Mouse (Mus musculus) hindbrain, embryonic 13.5 days (tissue): ENCODE measurements around the gene Mslnl. TPM values are rescaled to one million over a fixed set of nuclear protein-coding genes. Genes with fewer than 3 reads are reported as not detected.

ENCODE experiments used
- ATAC-seq: fragments of 200-750 bp; cut with Nextera tagmentation; 2 replicates; pipeline ENCODE4 v1.8.0; 2017; ENCODE audit warnings: moderate TSS enrichment; ENCODE audit not compliant: low FRiP score
- H3K27ac ChIP-seq: fragments of 300-500 bp; sonication (generic); 2 replicates; pipeline ENCODE4 v1.5.1; 2015; ENCODE audit warnings: inconsistent platforms, mild to moderate bottlenecking, moderate library complexity
- H3K27me3 ChIP-seq: fragments of 300-500 bp; sonication (generic); 2 replicates; pipeline ENCODE4 v1.6.1; 2015; ENCODE audit warnings: mild to moderate bottlenecking, inconsistent platforms
- H3K36me3 ChIP-seq: fragments of 300-500 bp; sonication (generic); 2 replicates; pipeline ENCODE4 v1.6.1; 2015; ENCODE audit warnings: mild to moderate bottlenecking, inconsistent platforms
- H3K4me1 ChIP-seq: fragments of 300-500 bp; sonication (generic); replicated peaks from 2 replicates; pipeline ENCODE4 v1.6.1; 2015; ENCODE audit warnings: inconsistent platforms
- H3K4me2 ChIP-seq: fragments of 300-500 bp; sonication (generic); 2 replicates; pipeline ENCODE4 v1.6.1; 2015; ENCODE audit warnings: inconsistent platforms, mild to moderate bottlenecking, moderate library complexity
- H3K4me3 ChIP-seq: fragments of 300-500 bp; sonication (generic); 2 replicates; pipeline ENCODE4 v1.5.1; 2015; ENCODE audit warnings: mild to moderate bottlenecking, inconsistent platforms
- H3K9ac ChIP-seq: fragments of 300-500 bp; sonication (generic); 2 replicates; pipeline ENCODE4 v1.6.1; 2015; ENCODE audit warnings: mild to moderate bottlenecking, inconsistent platforms
- H3K9me3 ChIP-seq: fragments of 300-500 bp; sonication (generic); 2 replicates; pipeline ENCODE4 v1.6.1; 2016; ENCODE audit warnings: inconsistent platforms
- WGBS: fragments of 180-500 bp; shearing (Covaris S2); methylation state at CpG from one replicate; pipeline ENCODE4 v1.1.7; 2015; 5-methylcytosine and 5-hydroxymethylcytosine counted together
- polyA plus RNA-seq: library from polyadenylated mRNA; unstranded; fragments of >200 nt; fragmentation: Nextera tagmentation; extraction: Ambion mirVana; gene quantifications from 2 replicates; pipeline ENCODE4 v1.2.1, GENCODE M21; 2015

Gene Mslnl
- not detected in 2 replicates for polyA plus RNA-seq

DNA sequence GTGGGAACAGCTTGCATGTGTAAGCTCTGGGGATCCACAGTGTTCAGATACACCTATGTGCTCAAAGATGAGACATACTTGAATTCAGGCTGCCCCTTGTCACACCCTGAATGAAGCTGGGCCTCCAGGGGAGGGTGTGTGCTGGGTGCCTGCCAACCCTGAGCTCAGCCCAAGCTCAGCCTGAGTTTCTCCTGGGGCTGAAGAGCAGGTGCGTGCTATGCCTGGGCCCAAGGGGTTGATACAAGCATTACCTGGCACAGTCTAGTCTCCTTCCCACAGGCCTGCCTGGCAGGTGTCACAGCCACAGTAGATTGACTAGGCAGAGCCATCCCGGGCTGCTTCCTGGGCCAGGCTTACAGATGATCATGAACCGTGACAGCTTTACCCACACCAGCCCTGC, at the start of gene Mslnl:
Gene Mslnl, plus strand, starts transcription at position 298 of the 400 bp plus-strand sequence.
- Histone ChIP-seq H3K36me3 (peaks cover 8% of the 10 kb centered on the region), H3K4me2 (no peak within 1 kb of the TSS), H3K4me3 (no peak within 1 kb of the TSS), H3K27me3 (peaks cover 5% of the 10 kb centered on the region; the same call in 1 of the 2 replicates), H3K9ac (peak within 1 kb of the TSS; percentile 2; the same call in 1 of the 2 replicates), H3K4me1 (no peaks in the 10 kb centered on the region), H3K27ac (no peak within 1 kb of the TSS), H3K9me3 (no peaks in the 10 kb centered on the region)
- WGBS: 78% methylated on average over 3 of the region's 3 CpGs
- no peak for ATAC-seq

DNA sequence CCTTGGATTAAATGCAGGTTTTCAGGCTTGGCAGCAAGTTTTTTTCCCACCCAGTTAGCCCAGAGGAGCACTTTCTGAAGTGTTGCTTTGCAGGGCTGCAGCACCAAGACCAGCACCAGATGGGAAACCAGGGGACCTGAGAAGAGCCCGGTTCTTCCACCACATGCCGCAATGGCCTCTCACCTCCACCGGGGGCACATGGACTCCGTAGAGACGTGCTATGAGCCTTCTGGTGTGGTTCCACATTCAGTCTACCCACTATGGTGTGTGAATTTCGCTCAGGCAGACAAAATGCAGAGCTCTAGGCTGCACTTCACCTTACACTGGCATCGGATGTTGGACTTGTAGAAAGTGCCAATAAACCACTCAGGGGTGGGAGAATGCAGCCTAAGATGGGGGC, 49.5 kb upstream of the Mslnl start:
- Histone ChIP-seq H3K4me2 (no peak overlapping the region), H3K27me3 (0 out of 2 replicates have a peak, but pooled peaks cover 5% of the 10 kb centered on the region), H3K36me3 (no peaks in the 10 kb centered on the region), H3K4me1 (no peaks in the 10 kb centered on the region), H3K27ac (no peak overlapping the region), H3K4me3 (no peak overlapping the region), H3K9ac (no peak overlapping the region), H3K9me3 (no peaks in the 10 kb centered on the region)
- WGBS: 52% methylated on average over 7 of the region's 7 CpGs
- no peak for ATAC-seq

- no peak for ATAC-seq
- Histone ChIP-seq H3K9ac (no peak overlapping the region), H3K4me2 (no peak overlapping the region), H3K9me3 (no peaks in the 10 kb centered on the region), H3K27ac (no peak overlapping the region), H3K4me3 (no peak overlapping the region), H3K27me3 (0 out of 2 replicates have a peak, but pooled peaks cover 5% of the 10 kb centered on the region), H3K36me3 (no peaks in the 10 kb centered on the region), H3K4me1 (no peaks in the 10 kb centered on the region)
- 91% methylated on average over 4 of the region's 4 CpGs for WGBS
These were observed 46.9 kb upstream of the Mslnl start for GRCm38 (mm10) chr17:25688922-25689321.

- H3K27ac ChIP-seq: no peak overlapping the region
- H3K4me2 ChIP-seq: no peak overlapping the region
- WGBS: 60% methylated on average over 1 of the region's 1 CpGs
- peak overlapping the region; percentile 26; the same call in 1 of the 2 replicates for H3K9ac ChIP-seq
- peaks cover 8% of the 10 kb centered on the region for H3K27me3 ChIP-seq
- no peak overlapping the region for H3K4me3 ChIP-seq
- H3K4me1 ChIP-seq: no peaks in the 10 kb centered on the region
- H3K9me3 ChIP-seq: no peaks in the 10 kb centered on the region
- H3K36me3 ChIP-seq: no peaks in the 10 kb centered on the region
- ATAC-seq: no peak
These were observed 39.6 kb upstream of the Mslnl start for GRCm38 (mm10) chr17:25696263-25696662.

GRCm38 (mm10) chr17:25698446-25698845, 37.4 kb upstream of the Mslnl start:
- Histone ChIP-seq H3K4me3 (no peak overlapping the region), H3K4me1 (no peaks in the 10 kb centered on the region), H3K36me3 (no peaks in the 10 kb centered on the region), H3K27ac (no peak overlapping the region), H3K9me3 (no peaks in the 10 kb centered on the region), H3K4me2 (no peak overlapping the region), H3K27me3 (peaks cover 8% of the 10 kb centered on the region), H3K9ac (no peak overlapping the region)
- WGBS: 16% methylated on average over 7 of the region's 7 CpGs
- ATAC-seq: no peak; the same call in 1 of the 2 replicates

DNA sequence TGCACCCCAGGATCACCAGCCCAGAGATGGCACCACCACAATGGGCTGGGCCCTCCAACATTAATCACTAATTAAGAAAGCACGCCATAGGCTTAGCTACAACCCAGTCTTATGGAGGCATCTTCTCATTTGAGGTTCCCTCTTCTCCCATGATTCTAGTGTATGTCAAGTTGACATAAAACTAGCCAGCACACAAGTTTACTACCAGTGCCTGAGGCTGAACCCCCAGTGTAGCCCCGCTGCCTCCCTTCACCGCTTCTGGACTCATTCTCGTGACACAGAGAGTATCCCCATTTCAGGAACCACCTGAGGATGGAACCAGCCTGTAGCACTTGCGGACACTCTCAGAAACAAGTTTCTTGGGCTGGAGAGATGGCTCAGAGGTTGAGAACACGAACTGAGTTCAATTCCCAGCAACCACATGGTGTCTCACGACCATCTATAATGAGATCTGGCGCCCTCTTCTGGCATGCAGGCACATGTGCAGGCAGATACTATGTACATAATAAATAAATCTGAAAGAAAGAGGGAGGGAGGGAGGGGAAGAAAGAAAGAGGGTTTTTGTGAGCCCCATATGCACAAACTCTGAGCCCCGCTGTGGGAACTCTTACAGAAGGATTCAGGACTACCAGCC, 34.9 kb upstream of the Mslnl start:
- no peaks in the 10 kb centered on the region for H3K9me3 ChIP-seq
- no peak overlapping the region for H3K4me2 ChIP-seq
- no peak overlapping the region for H3K27ac ChIP-seq
- H3K9ac ChIP-seq: no peak overlapping the region
- no peak overlapping the region for H3K4me3 ChIP-seq
- no peak for ATAC-seq
- no peaks in the 10 kb centered on the region for H3K4me1 ChIP-seq
- 59% methylated on average over 9 of the region's 9 CpGs for WGBS
- H3K36me3 ChIP-seq: no peaks in the 10 kb centered on the region
- H3K27me3 ChIP-seq: peaks cover 8% of the 10 kb centered on the region

- Histone ChIP-seq H3K27me3 (no peaks in the 10 kb centered on the region), H3K36me3 (no peaks in the 10 kb centered on the region), H3K9me3 (no peaks in the 10 kb centered on the region), H3K4me2 (no peak overlapping the region), H3K4me3 (no peak overlapping the region), H3K27ac (no peak overlapping the region), H3K9ac (no peak overlapping the region), H3K4me1 (no peaks in the 10 kb centered on the region)
- no peak for ATAC-seq
- WGBS: 98% methylated on average over 2 of the region's 2 CpGs
These were observed 25.8 kb upstream of the Mslnl start for GRCm38 (mm10) chr17:25709994-25710393.

GRCm38 (mm10) chr17:25711136-25711535, 24.7 kb upstream of the Mslnl start:
- ATAC-seq: no peak
- WGBS: 83% methylated on average over 4 of the region's 4 CpGs

DNA sequence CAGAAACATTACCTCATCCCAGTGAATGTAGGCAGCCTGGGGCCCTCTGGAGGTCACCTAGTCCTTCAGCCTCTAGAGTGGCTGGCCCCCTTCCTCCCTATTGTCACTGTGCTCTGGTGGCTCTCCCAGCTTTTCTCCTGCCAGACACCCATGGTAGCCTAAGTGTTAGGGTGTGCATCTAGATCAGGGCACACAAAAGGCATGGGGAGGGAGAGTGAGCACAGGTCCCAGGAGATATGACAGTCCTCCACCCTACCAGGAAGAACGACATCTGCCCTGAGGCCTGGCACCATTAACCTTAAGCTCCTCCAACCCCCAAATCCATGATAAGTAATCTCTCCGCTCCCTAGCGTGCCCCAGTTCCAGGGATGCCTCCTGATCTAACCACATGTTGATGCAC, 20.2 kb upstream of the Mslnl start:
- no peaks in the 10 kb centered on the region for H3K9me3 ChIP-seq
- H3K27ac ChIP-seq: no peak overlapping the region
- ATAC-seq: no peak
- H3K4me1 ChIP-seq: peaks cover 14% of the 10 kb centered on the region
- H3K36me3 ChIP-seq: peaks cover 6% of the 10 kb centered on the region; the same call in 1 of the 2 replicates
- no peak overlapping the region for H3K4me2 ChIP-seq
- no peak overlapping the region for H3K9ac ChIP-seq
- 53% methylated on average over 3 of the region's 3 CpGs for WGBS
- H3K4me3 ChIP-seq: no peak overlapping the region
- peaks cover 29% of the 10 kb centered on the region for H3K27me3 ChIP-seq

More at GRCm38 (mm10) chr17:25711136-25711535, 24.7 kb upstream of the Mslnl start:
- H3K36me3 ChIP-seq: no peaks in the 10 kb centered on the region
- H3K4me2 ChIP-seq: no peak overlapping the region
- H3K9me3 ChIP-seq: no peaks in the 10 kb centered on the region
- no peak overlapping the region for H3K4me3 ChIP-seq
- H3K9ac ChIP-seq: no peak overlapping the region
- peaks cover 8% of the 10 kb centered on the region for H3K27me3 ChIP-seq
- no peak overlapping the region for H3K27ac ChIP-seq
- H3K4me1 ChIP-seq: no peaks in the 10 kb centered on the region; the same call in 1 of the 2 replicates

- ATAC-seq: no peak
- peaks cover 6% of the 10 kb centered on the region; the same call in 1 of the 2 replicates for H3K36me3 ChIP-seq
- no peak overlapping the region for H3K27ac ChIP-seq
- no peak overlapping the region for H3K4me3 ChIP-seq
- H3K9ac ChIP-seq: no peak overlapping the region; the same call in 1 of the 2 replicates
- peaks cover 14% of the 10 kb centered on the region for H3K4me1 ChIP-seq
- 5% methylated on average over 6 of the region's 6 CpGs for WGBS
- no peak overlapping the region for H3K4me2 ChIP-seq
- peaks cover 29% of the 10 kb centered on the region for H3K27me3 ChIP-seq
- no peaks in the 10 kb centered on the region for H3K9me3 ChIP-seq
These were observed 19.7 kb upstream of the Mslnl start for GRCm38 (mm10) chr17:25716130-25716529.

DNA sequence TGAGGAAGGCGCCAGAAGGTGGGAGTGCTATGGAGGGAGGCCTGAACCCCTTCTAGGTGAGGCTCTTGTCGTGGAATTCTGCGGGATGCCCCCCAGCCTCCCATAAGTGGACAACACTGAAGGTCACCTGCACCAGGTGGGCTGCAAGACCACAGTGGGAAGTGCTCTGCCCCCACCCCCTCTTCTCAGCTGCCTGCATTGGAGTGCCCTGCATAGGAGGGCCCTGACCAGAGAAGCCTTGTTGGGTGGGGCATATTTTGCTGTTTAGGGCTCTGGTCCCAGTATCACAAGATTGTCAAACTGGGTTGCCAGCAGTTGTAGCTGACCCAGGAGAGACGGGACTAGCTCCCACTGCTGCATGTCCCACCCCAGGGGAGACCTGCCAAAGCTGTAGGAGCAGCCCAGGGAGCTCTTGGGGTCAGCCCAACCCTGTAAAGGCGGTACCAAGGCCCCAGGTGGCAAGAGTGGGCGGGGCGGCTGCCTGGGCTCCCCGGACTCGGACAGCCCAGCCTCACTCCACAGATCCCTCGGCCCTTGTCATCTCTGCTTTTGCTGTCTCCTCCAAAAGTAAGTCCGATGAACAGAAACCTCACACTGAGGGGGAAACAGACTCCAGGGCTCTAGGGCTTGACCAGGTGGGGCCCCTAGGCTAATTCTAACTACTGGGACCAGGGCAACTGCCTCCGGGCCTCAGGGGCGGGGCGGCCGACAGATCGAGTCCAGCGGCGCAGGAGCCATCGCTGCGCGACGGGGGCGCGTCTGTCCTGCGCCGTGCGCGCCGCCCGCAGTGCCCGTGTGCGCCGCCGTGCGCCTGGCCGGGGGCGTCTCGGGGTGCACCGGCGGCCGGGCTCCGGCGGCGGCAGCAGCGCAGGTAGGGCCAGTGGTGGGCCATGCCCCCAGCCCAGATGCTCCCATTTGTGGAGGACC, 18.9 kb upstream of the Mslnl start, which contains the start of gene Gng13:
Gene Gng13, plus strand, starts transcription at position 461 of the 927 bp plus-strand sequence.
- WGBS: 2% methylated on average over 45 of the region's 45 CpGs
- peak; percentile 36; the same call in 1 of the 2 replicates for ATAC-seq

DNA sequence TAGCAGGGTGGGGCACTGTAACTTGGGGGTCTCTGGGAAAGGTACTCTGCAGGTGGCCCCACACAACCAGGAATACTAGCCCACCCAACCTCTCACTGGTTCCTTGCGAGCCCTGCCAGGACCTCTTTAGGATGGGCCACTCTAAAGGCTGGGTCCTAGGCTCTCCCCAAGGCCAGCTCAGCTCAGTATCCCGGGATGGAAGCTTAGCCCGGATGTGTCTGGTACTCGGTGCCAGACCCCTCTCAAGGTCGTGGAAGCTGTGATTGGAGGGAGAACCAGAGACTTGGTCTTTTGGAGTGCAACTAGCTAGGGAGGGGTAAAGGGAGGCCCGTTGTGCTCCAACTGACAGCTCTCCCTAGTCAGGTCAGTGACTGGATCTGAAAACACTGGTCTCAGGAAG, 18.2 kb upstream of the Mslnl start:
- Histone ChIP-seq H3K4me3 (peak overlapping the region; percentile 43), H3K9me3 (no peaks in the 10 kb centered on the region), H3K27me3 (peaks cover 29% of the 10 kb centered on the region), H3K4me1 (peaks cover 14% of the 10 kb centered on the region), H3K4me2 (peak overlapping the region; percentile 81), H3K9ac (peak overlapping the region; percentile 72), H3K27ac (no peak overlapping the region), H3K36me3 (peaks cover 6% of the 10 kb centered on the region; the same call in 1 of the 2 replicates)
- ATAC-seq: peak; percentile 11; the same call in 1 of the 2 replicates
- WGBS: 10% methylated on average over 6 of the region's 6 CpGs

More for the DNA sequence above, 18.9 kb upstream of the Mslnl start, which contains the start of gene Gng13:
- Histone ChIP-seq H3K4me3 (peak within 1 kb of the TSS; percentile 43), H3K27ac (no peak within 1 kb of the TSS), H3K9ac (peak within 1 kb of the TSS; percentile 72), H3K4me2 (peak within 1 kb of the TSS; percentile 81), H3K9me3 (no peaks in the 10 kb centered on the region), H3K36me3 (peaks cover 6% of the 10 kb centered on the region; the same call in 1 of the 2 replicates), H3K27me3 (peaks cover 29% of the 10 kb centered on the region), H3K4me1 (peaks cover 14% of the 10 kb centered on the region)
